Mouse (Mus musculus) liver, embryonic 14.5 days (tissue): ENCODE measurements at regions not wholly inside any gene's neighbourhood (a gene's known extent, or its start where the extent isn't known, plus 50 kb on each side); places are given as distances from the start of the nearest gene placed in this dataset.

ENCODE experiments used
- ATAC-seq: fragments of 200-750 bp; cut with Nextera tagmentation; 2 replicates; pipeline ENCODE4 v1.8.0; 2017; ENCODE audit warnings: moderate number of reproducible peaks, mild to moderate bottlenecking, moderate library complexity; ENCODE audit not compliant: insufficient read depth
- DNase-seq, 3 experiments: peaks; one replicate each; pipeline ENCODE4 v3.0.0-alpha.2; 2012 to 2013; ENCODE audit warnings: low read depth in 3 of 3, low spot score in 3 of 3
- H3K27ac ChIP-seq: fragments of 300-500 bp; sonication (generic); 2 replicates; pipeline ENCODE4 v1.5.1; 2014; ENCODE audit warnings: moderate library complexity, mild to moderate bottlenecking, control low read depth, inconsistent platforms
- H3K27me3 ChIP-seq: fragments of 300-500 bp; sonication (generic); 2 replicates; pipeline ENCODE4 v1.6.1; 2014; ENCODE audit warnings: mild to moderate bottlenecking, low read length, moderate library complexity; ENCODE audit not compliant: control insufficient read depth, insufficient read depth
- H3K36me3 ChIP-seq: fragments of 300-500 bp; sonication (generic); replicated peaks from 2 replicates; pipeline ENCODE4 v1.6.1; 2014; ENCODE audit warnings: low read depth; ENCODE audit not compliant: control insufficient read depth, insufficient read depth
- H3K4me1 ChIP-seq, 2 experiments: fragments of 200-500 bp in 1 of 2; fragments of 300-500 bp in 1 of 2; sonication (generic) in 1 of 2; replicated peaks; 2 replicates each; pipeline ENCODE4 v1.6.1; 2012 to 2014; ENCODE audit warnings: antibody characterized with exemption in 1 of 2, inconsistent platforms in 1 of 2, low read length in 1 of 2; ENCODE audit not compliant: control insufficient read depth in 2 of 2, insufficient read depth in 2 of 2
- H3K4me2 ChIP-seq: fragments of 300-500 bp; sonication (generic); 2 replicates; pipeline ENCODE4 v1.6.1; 2014; ENCODE audit warnings: low read depth, mild to moderate bottlenecking, control low read depth, moderate library complexity
- H3K4me3 ChIP-seq, 2 experiments: fragments of 200-500 bp in 1 of 2; fragments of 300-500 bp in 1 of 2; sonication (generic) in 1 of 2; 2 replicates each; pipeline ENCODE4 v1.5.1; 2012 to 2014; ENCODE audit warnings: low read depth in 2 of 2, low read length in 2 of 2, mild to moderate bottlenecking in 2 of 2, control low read depth in 1 of 2, inconsistent platforms in 1 of 2, moderate library complexity in 1 of 2; ENCODE audit not compliant: insufficient read depth in 1 of 2
- H3K9ac ChIP-seq: fragments of 300-500 bp; sonication (generic); replicated peaks from 2 replicates; pipeline ENCODE4 v1.6.1; 2014; ENCODE audit warnings: mild to moderate bottlenecking, control low read depth, moderate library complexity
- H3K9me3 ChIP-seq: fragments of 300-500 bp; sonication (generic); 2 replicates; pipeline ENCODE4 v1.6.1; 2016; ENCODE audit warnings: low read length, mixed read lengths; ENCODE audit not compliant: control insufficient read depth
- CTCF ChIP-seq: IDR thresholded peaks from 2 replicates; pipeline ENCODE4 v1.5.1; 2016; ENCODE audit warnings: antibody characterized with exemption, low read depth, control low read depth
- EP300 ChIP-seq: IDR thresholded peaks from 2 replicates; pipeline ENCODE4 v1.6.1; 2016; ENCODE audit warnings: antibody characterized with exemption, low read depth
- WGBS: fragments of 180-500 bp; shearing (Covaris S2); extraction: QIAGEN DNeasy Blood & Tissue Kit; methylation state at CpG from one replicate; pipeline ENCODE4 v1.1.7; 2014; ENCODE audit not compliant: insufficient replicate concordance; 5-methylcytosine and 5-hydroxymethylcytosine counted together

GRCm38 (mm10) chr10:9166017-9166416, 280.1 kb upstream of the Sash1 start:
- Histone ChIP-seq H3K4me2 (no peak overlapping the region), H3K4me3 (no peak overlapping the region), H3K27ac (no peak overlapping the region), H3K9ac (no peak overlapping the region), H3K36me3 (no peaks in the 10 kb centered on the region), H3K9me3 (no peaks in the 10 kb centered on the region; the same call in 1 of the 2 replicates), H3K27me3 (no peaks in the 10 kb centered on the region), H3K4me1 (no peaks in the 10 kb centered on the region)
- WGBS, result 75% methylated on average over 12 of the region's 12 CpGs
- no peak for TF ChIP-seq CTCF
- no peak for TF ChIP-seq EP300
- ATAC-seq (no peak), DNase-seq (no peak)

- DNase-seq (no peak), ATAC-seq (no peak)
- no peaks in the 10 kb centered on the region; the same call in 1 of the 2 replicates for H3K9me3 ChIP-seq
- H3K9ac ChIP-seq, result no peak overlapping the region
- TF ChIP-seq EP300 (no peak), CTCF (no peak)
- no peak overlapping the region for H3K4me3 ChIP-seq
- no peak overlapping the region for H3K4me2 ChIP-seq
- no peaks in the 10 kb centered on the region for H3K4me1 ChIP-seq
- 67% methylated on average over 12 of the region's 12 CpGs for WGBS
- H3K27me3 ChIP-seq, result no peaks in the 10 kb centered on the region
- H3K27ac ChIP-seq, result no peak overlapping the region
- H3K36me3 ChIP-seq, result no peaks in the 10 kb centered on the region
Observed at GRCm38 (mm10) chr10:9165598-9165997, 279.7 kb upstream of the Sash1 start.

DNA sequence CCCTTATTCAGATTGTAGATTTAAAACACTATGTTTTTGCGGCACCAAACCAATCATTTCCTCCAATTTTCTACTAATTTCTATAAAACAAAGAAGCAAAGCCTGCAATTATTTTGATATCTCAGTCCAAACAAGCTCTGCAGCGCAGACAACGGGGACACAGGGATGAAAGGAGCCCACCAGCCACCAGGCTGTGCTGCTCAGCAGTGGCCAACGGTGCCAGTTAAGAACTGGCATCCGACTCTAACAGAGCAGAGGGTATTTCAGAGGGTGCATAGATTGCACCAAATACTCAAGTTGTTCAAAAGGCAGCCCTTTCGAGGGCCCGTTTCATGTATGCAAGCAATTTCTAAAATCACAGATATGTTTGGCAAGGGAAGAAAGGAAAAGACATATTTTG, 278.5 kb upstream of the Sash1 start:
- Histone ChIP-seq H3K27ac (no peak overlapping the region), H3K4me2 (no peak overlapping the region), H3K9me3 (no peaks in the 10 kb centered on the region; the same call in 1 of the 2 replicates), H3K4me1 (no peaks in the 10 kb centered on the region), H3K36me3 (no peaks in the 10 kb centered on the region), H3K27me3 (no peaks in the 10 kb centered on the region), H3K4me3 (no peak overlapping the region), H3K9ac (no peak overlapping the region)
- no peak for TF ChIP-seq EP300
- 80% methylated on average over 7 of the region's 7 CpGs for WGBS
- DNase-seq (no peak), ATAC-seq (no peak)

GRCm38 (mm10) chr10:9161597-9161996, 275.7 kb upstream of the Sash1 start:
- Histone ChIP-seq H3K4me2 (no peak overlapping the region), H3K4me1 (no peaks in the 10 kb centered on the region), H3K4me3 (no peak overlapping the region), H3K36me3 (no peaks in the 10 kb centered on the region), H3K9ac (no peak overlapping the region), H3K9me3 (no peaks in the 10 kb centered on the region), H3K27ac (no peak overlapping the region), H3K27me3 (no peaks in the 10 kb centered on the region)
- DNase-seq (no peak), ATAC-seq (no peak)
- WGBS, result 73% methylated on average over 7 of the region's 7 CpGs
- no peak for TF ChIP-seq EP300
- no peak for TF ChIP-seq CTCF

DNA sequence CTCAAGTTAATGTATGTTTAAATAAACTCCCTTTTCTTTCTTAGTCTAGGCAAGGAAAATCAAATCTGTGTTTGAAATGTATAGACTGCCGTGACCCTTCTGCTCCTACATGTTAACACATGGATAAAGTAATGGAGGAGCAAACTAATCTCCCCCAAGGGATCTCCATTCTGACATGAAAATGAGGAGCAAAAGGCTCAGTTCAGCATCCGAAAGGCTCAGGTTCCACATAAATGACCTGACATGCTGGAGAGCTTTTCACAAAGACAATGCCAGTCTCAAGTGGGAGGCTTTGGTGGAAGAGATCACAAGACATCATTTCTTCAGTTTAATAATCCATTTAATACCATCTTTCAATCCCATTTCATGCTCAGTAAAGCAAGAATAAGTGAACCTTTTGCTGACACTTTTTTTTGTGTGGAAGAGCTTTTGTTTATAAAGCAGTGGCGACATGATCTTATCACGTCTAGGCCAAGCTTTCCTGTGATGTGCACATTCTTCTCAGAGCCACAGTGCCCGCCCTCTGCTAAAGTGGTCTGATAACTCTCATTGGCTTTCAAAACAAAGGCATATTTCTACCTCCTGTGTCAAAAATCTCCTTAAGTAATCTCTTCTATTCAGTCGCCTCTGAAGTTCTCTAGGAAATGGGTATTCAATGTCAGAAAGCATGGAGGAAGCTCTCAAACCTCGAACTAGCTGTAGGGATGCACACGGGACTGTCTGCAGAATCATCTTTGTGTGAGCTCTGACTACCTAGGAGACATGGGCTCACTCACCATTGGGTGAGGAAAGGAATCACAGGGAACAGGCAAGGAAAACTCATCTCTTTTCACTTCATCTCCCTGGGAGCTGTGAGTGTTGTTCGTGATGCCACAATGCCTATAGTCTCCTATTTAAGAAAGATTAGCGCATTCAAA, 271.7 kb upstream of the Sash1 start:
- no peak for ATAC-seq
- Histone ChIP-seq H3K36me3 (no peaks in the 10 kb centered on the region), H3K4me1 (no peaks in the 10 kb centered on the region), H3K9me3 (no peaks in the 10 kb centered on the region), H3K9ac (no peak overlapping the region), H3K27ac (no peak overlapping the region), H3K4me2 (no peak overlapping the region), H3K4me3 (no peak overlapping the region), H3K27me3 (no peaks in the 10 kb centered on the region)
- no peak for DNase-seq
- TF ChIP-seq CTCF, result no peak
- TF ChIP-seq EP300, result no peak
- 49% methylated on average over 10 of the region's 10 CpGs for WGBS
